In genomic region chrX:8204076-8204475, GRCm38 (mm10) we compare ENCODE assay signal across 16 mouse cellular contexts.
"Had no signal": no experiment of that assay in that cellular context is flagged by ENCODE, and none has a peak within 500 bp of the region (broad histone marks: within the 10 kb centered on the region; RNA-seq: fewer than 3 reads in every experiment).

No protein-coding gene starts in this region.

- H3K27me3 ChIP-seq: neural tube, embryonic 13.5 days; neural tube, embryonic 15.5 days; stomach, embryonic 15.5 days had no signal

- H3K4me1 ChIP-seq: stomach, embryonic 15.5 days had no signal

- H3K27ac ChIP-seq: neural tube, embryonic 13.5 days; neural tube, embryonic 15.5 days; stomach, embryonic 15.5 days; stomach, postnatal 0 days had no signal

- H3K4me3 ChIP-seq: neural tube, embryonic 13.5 days; neural tube, embryonic 15.5 days; stomach, embryonic 15.5 days had no signal

- DNase-seq: retina, postnatal 1 day; right cerebral cortex, adult 18-20 months; right cerebral cortex, postnatal 14 days; right cerebral cortex, postnatal 25 days; right cerebral cortex, postnatal 4 days; spleen, adult 18-20 months; thymus, adult 18-20 months; thymus, adult 2 months; thymus, postnatal 14 days; thymus, postnatal 25 days; thymus, postnatal 36 days; thymus, postnatal 4 days had no signal
